Mouse (Mus musculus) heart, adult 9 months (tissue): ENCODE results near the gene Col4a2.
A peak's percentile ranks its signal among the peaks of the same experiment; 100 is the strongest.
"Not testable (repeated sequence)": the region's sequence is repeated elsewhere in the genome, so short reads cannot be mapped to it uniquely, and the experiment has no call there.

ENCODE experiments used
- DNase-seq, 2 experiments: peaks; one replicate each; pipeline ENCODE4 v3.0.0; 2022; ENCODE audit warnings: low spot score in 2 of 2

Gene Col4a2

DNA sequence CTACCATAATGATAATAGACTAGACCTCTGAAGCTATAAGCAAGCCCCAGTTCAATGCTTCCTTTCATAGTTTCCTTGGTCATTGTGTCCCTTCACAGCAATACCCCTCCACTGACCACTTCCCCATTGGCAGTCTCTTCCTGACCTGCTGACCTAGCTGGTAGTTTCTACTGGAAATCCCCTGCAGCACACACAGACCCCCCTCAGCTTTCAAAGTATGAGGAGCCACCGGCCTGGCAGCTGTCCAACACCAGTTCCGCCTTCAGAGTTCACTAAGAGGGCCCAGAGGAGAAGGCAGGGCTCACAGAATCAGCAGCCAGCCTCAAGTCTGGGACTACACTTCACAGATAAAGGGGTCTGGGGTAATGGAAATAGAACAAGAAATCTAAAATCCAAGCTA, 148.3 kb downstream of the Col4a2 start:
- DNase-seq: peak in 1 of 2 experiments; percentile 36

DNA sequence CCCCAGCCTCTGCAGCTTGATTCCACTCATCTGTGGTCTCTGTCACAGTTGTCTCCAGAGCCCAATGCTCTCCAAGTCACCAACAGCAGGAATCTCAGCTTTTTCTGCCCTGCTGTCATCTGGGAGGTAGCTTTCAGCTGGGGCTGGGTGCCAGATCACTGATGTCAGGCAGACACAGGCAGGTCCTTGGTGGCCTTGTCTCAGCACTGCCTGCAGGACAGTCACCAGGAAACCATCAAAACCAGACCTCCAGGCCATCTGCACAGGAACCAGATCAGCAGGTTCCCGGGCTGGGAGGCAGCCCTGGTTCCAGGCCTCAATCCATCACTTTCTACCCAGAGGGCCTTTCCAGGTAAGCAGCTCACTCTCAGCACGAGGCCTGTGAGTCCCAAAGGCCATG, 149.2 kb downstream of the Col4a2 start:
- DNase-seq: no peak

DNA sequence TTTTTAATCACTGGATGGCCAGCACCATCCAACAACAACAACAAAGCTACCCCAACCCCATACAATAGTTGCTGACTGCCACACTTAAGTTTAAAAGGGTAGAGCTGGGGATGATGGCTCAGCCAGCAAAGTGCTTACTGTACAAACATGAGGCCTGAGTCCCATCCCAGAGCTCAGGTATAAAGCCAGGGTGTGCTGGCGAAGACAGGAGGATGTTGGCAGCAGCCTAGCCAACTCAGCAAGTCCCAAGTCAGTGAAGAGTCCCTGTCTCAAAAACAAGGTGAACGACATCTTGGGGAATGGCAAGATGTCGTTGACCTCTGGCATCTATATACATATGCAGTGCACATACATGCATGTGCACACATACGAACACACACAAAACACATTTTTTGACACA, 150.0 kb downstream of the Col4a2 start:
- DNase-seq: no peak

DNA sequence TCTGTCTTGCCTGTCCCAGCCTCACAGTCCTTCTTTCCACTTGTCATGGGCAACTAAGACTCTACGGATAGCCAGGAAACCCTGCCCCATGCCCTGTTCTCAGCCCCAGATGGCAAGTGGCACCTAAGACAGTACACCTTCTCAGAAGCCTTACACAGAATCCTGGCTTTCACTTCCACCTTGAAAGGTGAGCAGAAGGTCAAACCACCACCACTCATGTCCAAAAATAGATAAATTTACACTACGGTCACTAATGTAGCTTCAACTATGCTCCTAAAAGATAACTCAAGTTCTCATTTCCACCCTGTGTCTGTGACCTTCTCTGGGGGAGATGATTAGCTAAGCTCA, 150.9 kb downstream of the Col4a2 start:
- no peak for DNase-seq

DNA sequence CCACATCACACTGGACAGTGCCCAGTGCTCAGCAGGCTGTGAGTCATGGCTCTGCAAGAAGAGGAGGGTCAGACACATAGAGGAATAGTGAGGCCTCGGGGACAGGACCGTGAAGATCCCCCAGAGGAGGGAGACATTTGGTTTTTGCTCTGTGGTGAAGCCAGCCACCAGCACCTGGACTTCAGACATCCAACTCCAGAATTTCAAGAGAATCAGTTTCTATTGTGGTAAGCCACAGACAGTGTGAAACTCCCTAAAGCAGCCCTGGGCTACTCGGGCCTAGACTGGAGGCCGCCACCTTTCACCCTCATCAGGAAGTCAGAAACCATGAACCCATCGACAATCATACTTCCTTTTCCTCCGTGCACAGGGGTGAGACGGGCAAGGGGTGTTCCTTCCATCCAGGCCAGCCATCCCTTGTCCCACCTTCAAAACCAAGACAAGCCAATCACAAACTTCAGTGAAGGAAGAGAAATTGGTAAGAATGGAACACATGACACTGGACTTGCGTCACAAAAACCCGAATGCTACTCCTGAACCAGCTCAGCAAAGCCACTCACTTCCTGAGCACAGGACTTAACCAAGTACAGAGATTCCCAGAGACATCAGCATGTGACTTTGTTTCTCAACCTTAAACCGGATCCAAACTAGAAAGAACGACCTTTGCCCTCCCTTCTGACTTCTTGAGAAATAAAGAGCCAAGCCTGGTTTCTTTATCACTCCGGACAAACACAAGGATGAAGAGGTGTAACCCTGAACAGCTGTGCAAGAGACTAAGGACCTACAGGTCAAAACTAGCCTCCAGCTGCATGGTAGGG, 151.5 kb downstream of the Col4a2 start:
- peak in 1 of 2 experiments; percentile 34 for DNase-seq

DNA sequence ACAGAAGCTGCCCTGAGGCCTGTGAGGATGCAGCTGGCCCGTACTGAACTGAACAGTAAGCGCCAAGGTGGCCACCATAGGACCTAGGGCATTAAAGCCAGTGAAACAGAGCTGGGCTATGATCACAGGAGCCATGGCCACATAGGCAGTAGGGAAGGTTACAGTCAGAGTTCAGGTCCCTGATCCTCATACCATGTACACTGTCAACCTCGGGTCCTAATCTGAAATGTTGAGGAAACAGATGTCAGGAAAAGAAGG, 152.0 kb downstream of the Col4a2 start:
- no peak for DNase-seq

DNA sequence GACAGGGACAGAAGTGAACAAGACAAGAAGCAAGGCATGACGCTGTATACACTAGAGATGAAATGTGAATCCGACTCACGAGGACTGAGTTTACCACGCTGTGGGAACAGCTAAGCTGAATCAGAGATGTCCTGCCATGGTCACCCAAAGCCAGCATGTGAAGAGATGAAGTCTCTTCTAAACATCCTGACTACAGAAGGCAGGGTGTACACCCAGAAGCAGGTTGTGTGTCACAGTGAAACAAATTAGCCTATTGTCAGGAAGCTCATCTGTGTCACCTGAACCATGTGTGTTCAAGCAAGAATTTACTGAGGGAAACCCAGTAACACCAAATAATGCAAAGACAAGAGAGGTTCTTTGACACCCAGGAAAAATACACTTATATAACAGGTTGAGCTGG, 153.0 kb downstream of the Col4a2 start:
- DNase-seq: no peak

DNA sequence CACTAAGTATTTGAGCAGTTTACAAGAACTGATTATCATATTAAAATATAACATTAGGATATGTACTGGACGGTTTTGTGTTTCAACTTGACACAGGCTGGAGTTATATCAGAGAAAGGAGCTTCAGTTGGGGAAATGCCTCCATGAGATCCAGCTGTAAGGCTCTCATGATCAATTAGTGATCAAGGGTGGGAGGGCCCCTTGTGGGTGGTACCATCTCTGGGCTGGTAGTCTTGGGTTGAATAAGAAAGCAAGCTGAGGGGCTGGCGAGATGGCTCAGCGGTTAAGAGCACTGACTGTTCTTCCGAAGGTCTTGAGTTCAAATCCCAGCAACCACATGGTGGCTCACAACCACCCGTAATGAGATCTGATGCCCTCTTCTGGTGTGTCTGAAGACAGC, 153.9 kb downstream of the Col4a2 start:
- not testable (repeated sequence) for DNase-seq

DNA sequence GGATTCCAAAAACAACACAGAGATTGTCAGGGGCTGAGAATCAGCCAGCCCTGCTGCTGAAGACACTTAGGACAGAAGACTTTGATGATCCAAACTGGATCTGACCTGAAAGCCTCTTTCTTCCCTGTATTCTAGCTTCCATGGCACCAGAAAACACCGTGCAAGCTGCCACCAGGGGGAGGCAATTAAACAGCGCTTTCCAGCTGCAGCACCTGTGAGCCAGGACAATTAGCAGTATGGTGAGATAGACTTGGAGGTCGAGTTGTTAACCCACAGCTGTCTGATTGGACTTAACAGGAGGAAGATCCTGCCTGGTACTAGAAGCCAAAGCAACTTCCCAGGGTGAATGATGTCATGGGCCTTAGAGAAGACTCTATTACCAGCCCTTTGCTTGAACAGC, 156.5 kb downstream of the Col4a2 start:
- DNase-seq: no peak

DNA sequence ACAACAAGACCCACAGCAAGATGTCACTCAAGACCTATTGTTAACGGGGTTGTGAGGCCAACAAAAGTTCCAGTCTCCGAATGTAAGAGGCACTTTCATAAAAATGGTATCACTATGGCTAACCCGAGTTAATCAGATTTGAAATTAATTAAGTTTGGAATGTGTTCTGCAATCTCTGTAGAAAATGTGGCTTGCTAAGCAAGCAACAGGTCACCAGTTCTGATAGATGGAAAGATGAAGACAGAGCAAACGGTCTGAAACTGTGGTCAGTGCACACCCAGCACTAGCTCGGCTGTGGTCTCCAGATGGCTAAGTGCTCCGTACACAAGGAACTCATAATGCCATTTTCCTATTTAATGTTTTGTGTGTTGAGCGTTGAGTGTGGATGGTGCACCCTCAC, 158.1 kb downstream of the Col4a2 start:
- no peak for DNase-seq

DNA sequence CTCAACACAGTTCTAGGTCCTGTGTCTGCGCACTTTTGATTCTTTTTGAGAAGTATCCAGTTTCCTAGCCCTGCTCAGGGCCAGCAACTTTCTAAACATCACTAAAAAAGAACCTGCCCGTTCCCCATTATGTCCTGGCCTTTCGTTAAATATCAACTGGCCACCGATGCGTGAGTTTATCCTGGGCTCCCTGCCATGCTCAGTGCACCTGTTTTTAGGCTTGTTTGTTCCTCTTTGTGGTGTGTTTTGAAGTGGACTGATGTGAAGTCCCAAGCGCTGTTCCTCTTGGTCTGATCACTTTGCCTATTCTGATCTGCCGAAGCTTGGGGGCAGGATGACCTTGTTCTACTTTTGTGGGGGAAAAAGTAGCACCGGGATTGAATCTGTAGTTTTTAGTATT, 158.7 kb downstream of the Col4a2 start:
- no peak for DNase-seq

DNA sequence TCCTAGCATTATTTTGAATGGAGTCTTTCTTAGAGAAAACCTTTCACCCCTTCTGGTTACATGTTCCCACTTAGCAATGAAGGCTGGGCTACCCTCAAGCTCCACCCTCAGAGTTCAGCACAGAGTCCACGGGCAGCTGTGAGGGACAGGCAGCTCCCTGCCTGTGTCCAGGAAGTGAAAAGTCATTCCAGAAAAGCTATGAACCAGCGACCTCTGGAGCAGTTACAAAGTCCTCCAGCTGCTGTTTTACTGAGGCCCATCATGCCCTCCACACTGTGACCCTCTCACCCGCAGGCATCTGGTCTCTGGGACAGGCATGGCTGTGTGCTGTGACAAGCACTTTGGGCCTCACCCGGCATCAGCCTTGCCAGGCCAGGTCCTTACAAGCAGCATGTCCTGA, 160.5 kb downstream of the Col4a2 start:
- peak; percentile 47 to 65 for DNase-seq

DNA sequence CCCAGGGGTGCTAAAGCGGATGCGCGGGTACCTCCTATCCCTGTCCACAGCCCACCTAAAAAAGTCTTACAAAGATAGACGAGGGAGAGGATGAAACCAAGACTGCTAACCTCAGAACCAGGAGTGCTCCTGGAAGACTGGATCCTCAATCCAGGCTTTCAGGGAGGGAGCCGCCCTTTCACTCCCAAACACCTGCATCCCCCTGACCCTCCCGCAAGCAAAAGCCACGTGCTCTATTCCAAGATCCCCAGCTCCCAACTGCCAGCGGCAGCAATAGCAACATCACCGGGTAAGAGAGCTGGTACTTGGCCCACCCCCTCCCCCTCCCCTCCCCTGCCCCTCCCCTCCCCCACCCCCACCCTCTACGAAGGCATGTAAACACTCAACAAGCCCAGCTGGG, 162.8 kb downstream of the Col4a2 start:
- no peak for DNase-seq

DNA sequence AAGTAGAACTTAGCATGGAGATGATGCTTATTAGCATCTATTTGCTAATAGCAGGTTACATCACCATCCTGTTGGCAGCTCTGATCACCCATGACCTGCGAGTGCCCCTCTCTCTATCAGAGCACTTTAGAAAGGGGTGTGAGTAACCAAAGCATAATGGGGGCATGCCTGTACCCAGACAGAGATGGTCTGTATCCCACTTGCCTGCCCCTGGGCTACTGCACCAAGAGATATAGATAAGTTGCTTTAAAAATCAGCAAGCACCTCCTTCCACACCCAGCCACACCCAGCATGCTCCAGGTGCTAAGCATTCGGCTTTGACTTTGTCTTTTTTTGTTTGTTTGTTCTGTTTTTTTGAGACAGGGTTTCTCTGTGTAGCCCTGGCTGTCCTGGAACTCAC, 163.3 kb downstream of the Col4a2 start:
- DNase-seq: peak in 1 of 2 experiments; percentile 7

DNA sequence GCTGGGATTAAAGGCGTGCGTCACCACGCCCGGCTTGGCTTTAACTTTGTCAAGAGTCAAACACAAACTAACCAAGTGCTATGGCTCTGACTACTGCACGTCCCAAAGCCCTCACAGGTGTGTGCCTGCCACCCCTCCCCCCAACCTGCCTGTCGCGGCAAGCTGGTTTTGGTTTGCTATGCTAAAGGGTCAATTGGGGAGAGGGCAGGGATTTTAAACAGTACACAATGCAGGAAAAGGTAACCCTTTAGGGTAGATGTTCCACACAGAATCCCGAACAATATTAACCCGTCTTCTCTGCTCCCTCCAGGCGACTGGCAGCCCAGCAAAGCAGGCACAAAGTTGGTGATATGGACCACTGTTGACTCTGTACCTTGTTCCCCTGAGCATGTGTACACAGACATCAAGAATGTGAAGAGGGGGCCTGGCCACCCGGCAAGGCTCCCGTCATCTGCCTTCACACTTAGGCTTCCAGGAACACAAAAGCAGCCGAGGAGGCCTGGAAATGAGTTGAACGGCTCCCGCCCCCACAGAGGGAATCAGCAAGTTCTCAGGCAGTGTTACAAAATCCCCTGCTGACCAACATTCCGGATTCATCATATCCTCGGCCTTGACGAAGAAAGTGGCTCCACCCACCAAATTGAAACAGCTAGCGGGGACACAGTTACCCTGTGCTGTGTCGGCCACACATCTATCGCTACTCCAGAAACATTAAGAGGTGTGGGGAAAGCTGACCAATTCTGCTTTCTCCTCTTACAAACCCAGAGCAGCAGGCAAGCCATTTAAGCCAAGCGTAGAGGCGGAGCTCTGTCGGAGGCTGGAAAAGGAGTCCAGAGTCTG, 164.0 kb downstream of the Col4a2 start:
- DNase-seq: peak; percentile 79 to 82

DNA sequence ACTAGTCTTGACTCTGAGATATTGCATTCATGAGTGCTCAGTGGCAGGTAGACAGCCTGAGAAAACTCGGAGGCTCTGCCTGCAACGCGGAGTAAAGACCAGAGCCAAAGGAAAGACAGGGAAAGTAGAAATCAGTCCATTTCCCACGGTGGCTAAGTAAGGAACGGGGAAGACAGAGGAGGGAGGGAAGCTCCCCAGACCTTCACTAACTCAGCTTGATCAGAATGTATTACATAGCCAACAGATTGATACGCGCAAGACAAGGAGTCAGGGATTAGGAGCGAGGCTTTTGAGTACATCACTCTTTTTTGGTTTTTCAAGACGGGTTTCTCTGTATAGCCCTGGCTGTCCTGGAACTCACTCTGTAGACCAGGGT, 164.6 kb downstream of the Col4a2 start:
- DNase-seq: no peak

DNA sequence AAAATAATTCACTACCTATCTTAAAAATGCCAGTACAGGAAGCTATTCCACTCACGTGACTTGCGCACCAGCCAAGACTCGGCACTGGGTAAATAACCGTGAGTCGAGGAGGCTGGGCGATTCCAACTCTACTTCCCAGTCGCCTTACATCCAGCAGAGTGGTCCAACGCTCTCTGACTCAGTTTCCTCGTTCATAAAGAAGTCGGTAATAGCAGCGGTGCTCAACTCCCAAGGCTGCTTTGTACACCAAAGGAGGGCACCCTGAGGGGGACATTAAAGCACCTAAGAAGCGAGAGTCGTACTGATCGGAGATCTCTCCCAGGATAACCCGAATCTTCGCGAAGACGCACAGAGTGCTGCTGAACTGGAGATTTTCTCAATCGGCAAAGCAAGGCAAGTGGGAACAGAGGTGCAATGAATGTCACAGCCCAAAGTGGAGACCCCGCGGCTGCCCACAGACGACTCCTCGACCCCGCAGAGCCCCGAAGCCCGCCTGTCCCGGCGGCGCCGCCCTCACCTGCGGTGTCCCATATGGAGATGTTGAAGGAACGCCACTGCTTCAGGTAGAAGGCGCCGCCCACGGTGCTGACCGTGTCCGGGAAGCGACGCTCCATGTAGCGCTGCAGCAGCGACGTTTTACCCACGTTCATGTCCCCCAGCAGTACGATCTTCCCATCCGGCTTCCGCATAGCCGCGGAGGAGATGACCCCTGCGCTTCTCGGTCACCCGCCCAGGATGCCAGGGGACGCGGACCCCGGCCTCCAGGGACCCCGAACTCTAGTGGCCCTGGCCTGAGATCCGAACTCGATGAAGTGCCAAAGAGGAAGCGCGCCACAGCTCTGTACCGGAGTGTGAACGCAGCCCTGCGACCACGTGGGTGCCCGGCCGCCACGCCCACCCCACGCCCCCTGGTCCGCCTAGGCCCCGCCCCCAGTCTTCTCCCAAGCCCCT, 165.5 kb downstream of the Col4a2 start, which contains the start of gene Rab20:
Gene Rab20 (minus strand): TSS at position 900 of the 951 bp plus-strand sequence.
- peak; percentile 76 to 83 for DNase-seq

DNA sequence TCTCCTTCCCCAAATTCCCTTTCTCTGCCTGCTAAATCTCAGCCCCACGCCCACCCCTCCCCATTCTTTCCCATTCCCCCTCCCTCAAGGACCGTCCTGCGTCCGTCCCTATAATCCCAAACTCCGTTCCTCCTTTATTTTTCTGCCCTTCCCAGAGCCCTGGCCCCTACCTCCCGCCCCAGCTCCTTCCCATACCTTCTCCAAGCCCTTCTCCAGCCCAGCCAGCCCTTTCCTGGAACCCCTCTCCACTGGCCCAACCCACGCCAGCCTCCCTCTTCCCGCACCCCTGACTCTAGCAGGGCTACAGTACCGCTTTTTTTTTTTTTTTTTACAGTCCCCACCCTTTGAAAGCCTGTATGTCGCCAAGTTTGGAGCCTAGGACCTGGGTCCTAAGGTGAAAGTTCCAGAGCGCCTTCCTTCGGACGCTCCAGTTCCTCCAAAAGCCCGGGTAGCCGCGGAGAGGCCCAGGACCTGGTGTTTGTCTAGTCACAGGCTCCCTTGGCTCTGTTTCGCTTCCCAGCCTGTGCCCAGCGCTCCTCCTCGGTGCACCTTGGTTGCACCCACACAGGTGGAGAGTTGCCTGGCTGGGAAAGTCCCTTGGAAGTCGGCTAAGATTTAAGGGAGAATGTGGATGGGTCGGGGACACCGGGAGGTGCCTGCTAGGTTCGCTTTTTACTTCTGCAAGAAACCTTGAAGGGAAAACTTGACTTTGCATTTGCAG, 166.4 kb downstream of the Col4a2 start:
- DNase-seq: no peak

DNA sequence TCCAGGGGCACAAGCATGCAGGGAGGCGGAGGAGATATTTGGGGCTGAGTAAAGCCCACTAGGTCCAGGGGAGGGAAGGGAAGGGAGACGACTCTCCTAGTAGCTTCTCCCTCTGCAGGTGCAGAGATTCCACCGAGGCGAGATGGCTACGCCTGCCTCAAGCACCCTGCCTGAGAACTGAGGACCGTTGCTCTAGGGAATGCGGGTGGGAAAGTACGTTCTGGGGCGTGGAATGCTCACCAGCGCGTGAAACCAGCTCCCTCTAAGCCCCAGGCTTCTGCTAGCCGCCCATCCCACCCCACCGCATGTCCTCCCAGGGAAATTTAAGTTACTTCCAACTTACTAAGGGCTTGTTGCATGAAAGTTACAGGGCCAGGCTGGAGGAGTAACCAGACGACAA, 167.0 kb downstream of the Col4a2 start:
- no peak for DNase-seq

DNA sequence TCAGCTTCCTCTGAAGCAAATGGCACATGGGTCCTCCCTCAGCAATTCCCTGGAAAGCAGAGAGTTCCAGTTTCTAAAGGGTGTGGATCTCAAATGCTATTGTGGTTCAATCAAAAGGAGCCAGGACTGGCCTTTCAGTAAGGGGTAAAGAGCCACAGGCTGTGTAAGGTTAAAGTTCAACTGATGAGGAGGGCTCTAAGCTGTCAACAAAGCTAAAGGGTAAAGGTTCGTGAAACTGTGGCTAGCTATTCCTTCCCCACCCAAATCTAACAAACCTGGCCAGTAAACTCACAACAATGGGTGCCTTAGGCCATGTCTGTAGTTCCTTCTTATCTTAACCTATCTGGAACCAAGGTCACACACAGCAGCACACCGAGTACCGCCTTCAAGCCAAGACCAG, 169.3 kb downstream of the Col4a2 start:
- no peak for DNase-seq

DNA sequence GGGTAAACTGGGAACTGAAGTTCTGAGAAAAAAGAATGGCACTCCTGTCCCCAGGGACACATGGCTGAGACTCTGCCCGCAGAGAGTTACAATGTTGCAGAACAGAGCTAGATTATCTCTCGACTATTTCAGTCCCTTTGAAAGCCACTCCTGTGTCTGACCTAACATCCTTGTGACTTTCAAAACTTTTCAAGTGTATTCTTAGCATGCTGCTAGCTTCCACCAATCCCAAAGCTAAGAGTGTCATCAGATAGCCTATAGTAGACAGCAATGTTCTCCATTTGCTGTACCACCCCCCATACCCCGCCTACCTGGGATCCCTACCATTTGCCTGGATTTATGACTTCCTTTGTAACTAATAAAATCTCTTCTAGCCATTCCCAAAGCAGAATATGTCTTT, 169.9 kb downstream of the Col4a2 start:
- DNase-seq: peak in 1 of 2 experiments; percentile 50

DNA sequence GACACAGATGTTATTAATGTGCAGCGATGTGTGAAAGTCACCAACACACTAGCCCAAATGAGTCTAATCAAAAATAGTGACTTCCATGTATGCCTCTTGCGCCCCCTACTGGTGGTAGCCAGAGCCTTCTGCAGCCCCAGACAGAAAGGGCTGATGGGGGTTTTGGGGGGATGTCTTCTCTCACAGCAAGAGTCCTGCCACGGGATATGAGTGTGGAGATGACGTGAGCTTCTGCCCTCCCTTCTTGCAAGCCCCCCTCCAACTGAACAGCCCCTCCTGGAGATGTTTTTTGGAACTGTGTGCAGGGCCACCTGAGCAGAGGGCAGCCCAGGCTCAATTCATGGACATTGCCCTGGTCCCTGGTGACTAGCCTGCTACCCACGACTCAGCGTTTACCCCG, 173.5 kb downstream of the Col4a2 start:
- DNase-seq: peak in 1 of 2 experiments; percentile 67
